Mouse (Mus musculus): ENCODE measurements around the gene AU022252.

DNA sequence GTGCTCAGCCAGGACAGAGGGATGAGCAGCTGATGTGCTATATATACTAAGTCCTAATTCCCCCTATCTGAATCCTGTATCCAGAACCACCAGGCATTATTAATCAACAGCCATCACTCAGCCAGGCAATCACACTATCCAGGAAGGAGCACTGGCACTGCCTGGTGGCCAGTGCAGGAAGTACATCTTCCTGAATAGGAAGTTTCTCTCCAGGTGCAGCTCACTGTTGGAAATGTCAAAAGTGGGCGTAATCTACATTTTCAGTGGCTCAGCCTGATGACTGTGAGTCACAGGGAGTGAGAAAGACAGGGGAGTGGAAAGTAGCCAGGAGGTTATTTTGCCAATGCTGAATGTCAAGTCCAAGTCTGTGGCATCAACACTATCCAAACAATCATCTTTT, 8.8 kb downstream of the AU022252 start:
- TF ChIP-seq POLR2A (IDR thresholded peaks at IDR 0.05; ENCODE audit: borderline replicate concordance, control insufficient read depth, low read depth, low read length) (no peak), CTCF (IDR thresholded peaks at IDR 0.05; ENCODE audit: control insufficient read depth, insufficient read depth, low read length) (peak; percentile 71)
